8 mouse cellular contexts compared by ENCODE assay signal in the genomic region with DNA sequence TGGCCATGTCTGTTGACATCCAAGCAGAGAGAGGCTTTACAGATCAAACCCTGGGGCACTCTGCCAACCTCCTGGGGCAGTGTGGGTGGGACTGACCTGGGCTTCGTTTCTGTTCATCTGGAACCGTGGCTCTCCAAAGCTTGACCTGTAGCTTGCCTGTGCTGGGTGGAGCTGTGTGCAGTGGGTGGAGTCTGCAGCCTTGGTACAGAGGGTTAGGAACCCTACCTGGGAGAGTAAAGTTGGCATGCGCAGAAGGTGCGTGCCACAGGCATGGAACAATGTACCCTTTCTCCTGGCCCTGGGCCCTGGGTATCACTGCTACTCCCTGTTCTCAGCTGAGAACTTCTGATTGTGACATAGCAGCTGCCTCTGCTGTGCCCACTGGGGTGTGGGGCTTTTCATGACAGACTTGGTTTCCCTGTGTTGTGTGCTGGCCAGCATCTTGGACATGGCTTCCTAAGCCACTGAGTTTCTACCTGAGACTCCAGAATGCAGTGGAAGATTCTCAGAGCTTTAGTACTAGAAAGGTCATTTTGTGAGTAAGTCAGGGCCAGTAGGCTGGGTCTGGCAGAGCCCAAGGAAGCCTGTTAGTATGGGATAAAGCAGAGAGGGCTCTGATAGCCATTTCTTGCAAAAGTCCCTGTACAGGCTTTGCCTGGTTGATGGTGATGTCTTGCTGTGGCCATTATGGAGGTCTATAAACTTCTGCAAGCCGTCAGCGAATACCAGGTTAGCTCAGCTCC. TPM values are rescaled to one million over a fixed set of nuclear protein-coding genes. Genes with fewer than 3 reads are reported as not detected.
A peak's percentile ranks its signal among the peaks of the same experiment; 100 is the strongest.
DNase-seq lines count a peak whose midpoint lies in the region; ATAC-seq and TF ChIP-seq lines count a peak whose summit lies in the region.

No protein-coding gene starts in this region.

- H3K4me3 ChIP-seq in liver, embryonic 14.5 days (ENCODE audit: insufficient read depth in 1 of 2, low read depth in 2 of 2, low read length in 2 of 2), result no peak overlapping the region
- no peak overlapping the region for H3K4me3 ChIP-seq in hindbrain, embryonic 16.5 days (ENCODE audit: low read length)

- H3K9ac ChIP-seq in liver, embryonic 14.5 days (replicated peaks), result no peak overlapping the region
- H3K9ac ChIP-seq in hindbrain, embryonic 16.5 days (ENCODE audit: low read depth, low read length), result no peak overlapping the region

- H3K4me1 ChIP-seq in liver, embryonic 14.5 days (replicated peaks; ENCODE audit: control insufficient read depth in 2 of 2, insufficient read depth in 2 of 2, low read length in 1 of 2), result peaks cover 61 to 77% of the 10 kb centered on the region in 2 experiments
- H3K4me1 ChIP-seq in hindbrain, embryonic 16.5 days (ENCODE audit: control insufficient read depth, insufficient read depth, low read depth, low read length), result peaks cover 78% of the 10 kb centered on the region

- H3K27me3 ChIP-seq in liver, embryonic 14.5 days (ENCODE audit: control insufficient read depth, insufficient read depth, low read length), result no peaks in the 10 kb centered on the region
- no peaks in the 10 kb centered on the region for H3K27me3 ChIP-seq in hindbrain, embryonic 16.5 days (replicated peaks; ENCODE audit: control insufficient read depth, insufficient read depth, low read length)

- WGBS in liver, embryonic 14.5 days (ENCODE audit: insufficient replicate concordance), result 66% methylated on average over 6 of the region's 6 CpGs
- WGBS in hindbrain, embryonic 16.5 days, result 72% methylated on average over 6 of the region's 6 CpGs

- H3K36me3 ChIP-seq in liver, embryonic 14.5 days (replicated peaks; ENCODE audit: control insufficient read depth, insufficient read depth, low read depth), result no peaks in the 10 kb centered on the region
- H3K36me3 ChIP-seq in hindbrain, embryonic 16.5 days (ENCODE audit: control insufficient read depth, insufficient read depth, low read length), result no peaks in the 10 kb centered on the region

- ATAC-seq in erythroblast, adult 5-6 weeks (replicated peaks; ENCODE audit: low FRiP score, poor library complexity, severe bottlenecking), result peak; percentile 66
- ATAC-seq in liver, embryonic 14.5 days (ENCODE audit: insufficient read depth), result peak; percentile 16; the same call in 1 of the 2 replicates
- ATAC-seq in hindbrain, embryonic 16.5 days, result no peak

- no peak for TF ChIP-seq CTCF in liver, embryonic 14.5 days (IDR thresholded peaks at IDR 0.05; ENCODE audit: low read depth)

- no peak overlapping the region; the same call in 1 of the 2 replicates for H3K27ac ChIP-seq in liver, embryonic 14.5 days
- no peak overlapping the region for H3K27ac ChIP-seq in hindbrain, embryonic 16.5 days (ENCODE audit: low read depth, low read length)

- peak; percentile 75 for DNase-seq in heart, adult 18-20 months
- no peak for DNase-seq in heart, adult 8-10 months (ENCODE audit: low spot score)
- DNase-seq in Muller cell, postnatal 12 days (ENCODE audit: inconsistent ontology term), result peak; percentile 77
- DNase-seq in liver, embryonic 14.5 days (ENCODE audit: low read depth in 3 of 3, low spot score in 3 of 3), result no peak
- DNase-seq in urinary bladder, adult 2 months (ENCODE audit: low spot score), result no peak
- no peak for DNase-seq in right cerebral cortex, postnatal 25 days

- TF ChIP-seq EP300 in liver, embryonic 14.5 days (IDR thresholded peaks at IDR 0.05; ENCODE audit: low read depth), result no peak

- no peak overlapping the region for H3K4me2 ChIP-seq in liver, embryonic 14.5 days (ENCODE audit: low read depth)
- H3K4me2 ChIP-seq in hindbrain, embryonic 16.5 days (ENCODE audit: low read length), result no peak overlapping the region

- H3K9me3 ChIP-seq in liver, embryonic 14.5 days (ENCODE audit: control insufficient read depth, low read length), result no peaks in the 10 kb centered on the region
- H3K9me3 ChIP-seq in hindbrain, embryonic 16.5 days (ENCODE audit: control insufficient read depth, low read length), result no peaks in the 10 kb centered on the region

RNA-seq across cellular contexts. Expression of gene Zmiz1, which starts 30.5 kb away (rescaled TPM):
- total RNA-seq in heart, adult 18-20 months (2021), result 10 to 100 TPM; 32.5 to 38.5 TPM
- total RNA-seq in heart, adult 8-10 months (2022), result 10 to 100 TPM; 34.7 to 44.1 (median 40.4) TPM
- 20.6 and 25.3 TPM in 2 replicates for total RNA-seq in erythroblast, adult 5-6 weeks (2015; ENCODE audit: low replicate concordance)
- 1.4 and 12.3 TPM in 2 replicates for total RNA-seq in erythroblast, adult 5-6 weeks (2017; ENCODE audit: low replicate concordance)
- polyA plus RNA-seq in liver, embryonic 14.5 days (2012; rRNA removed), result 3.4 and 3.6 TPM in 2 replicates
- polyA plus RNA-seq in liver, embryonic 14.5 days (2014; fragmentation: Nextera tagmentation; extraction: Ambion mirVana), result 4.0 and 4.6 TPM in 2 replicates
- polyA plus RNA-seq in hindbrain, embryonic 16.5 days (2015; fragmentation: Nextera tagmentation; extraction: Ambion mirVana), result 50.4 and 55.0 TPM in 2 replicates
- 15.3 and 31.4 TPM in 2 replicates for polyA plus RNA-seq in urinary bladder, adult 2 months (2012; rRNA removed)

Comparison
In these comparisons a context has a peak if more than half of its experiments do, and no peak if none do; other contexts are left out.
1. DNase-seq: peak in heart, adult 18-20 months (2 of 2) and Muller cell, postnatal 12 days (single experiment); none in heart, adult 8-10 months (single experiment), liver, embryonic 14.5 days (0 of 3), urinary bladder, adult 2 months (single experiment) and right cerebral cortex, postnatal 25 days (single experiment).